Comparison of ENCODE assay signal across 8 mouse cellular contexts in the genomic region with DNA sequence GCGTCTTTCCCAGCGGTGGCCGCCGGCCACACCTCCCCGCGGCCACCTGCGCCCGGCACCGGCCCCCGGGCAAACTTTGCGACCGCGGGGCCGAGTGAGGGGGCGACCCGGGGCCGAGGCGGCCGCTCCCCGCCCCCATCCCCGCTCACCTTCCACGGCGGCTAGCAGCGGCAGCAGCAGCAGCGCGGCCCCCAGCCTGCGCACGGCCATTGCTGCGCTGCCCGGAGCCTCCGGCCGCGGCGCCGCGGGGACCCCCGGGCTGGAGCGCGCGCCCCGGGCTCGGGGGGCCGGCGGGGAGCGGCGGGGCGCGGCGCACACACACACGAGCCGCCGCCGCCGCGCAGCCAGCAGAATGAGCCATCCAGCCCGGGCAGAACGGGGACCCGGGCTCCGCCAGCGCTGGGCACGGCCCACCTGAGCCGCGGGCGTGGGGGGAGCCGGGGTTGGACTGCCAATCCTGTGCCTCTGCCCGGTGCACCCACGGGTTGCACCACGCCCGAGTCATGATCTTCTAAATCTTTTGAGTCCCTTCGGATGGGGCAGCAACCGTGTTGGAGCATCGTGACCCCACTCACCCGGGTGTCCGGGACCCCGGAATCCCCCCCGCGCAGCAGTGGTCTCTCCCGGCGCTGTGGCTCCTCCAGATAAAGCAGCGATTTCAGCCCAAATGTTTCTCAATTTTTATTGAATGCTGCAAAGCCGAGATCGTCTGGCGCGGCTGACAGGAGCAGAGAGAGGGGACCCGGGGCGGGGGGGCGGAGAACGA. TPM values are rescaled to one million over a fixed set of nuclear protein-coding genes. Genes with fewer than 3 reads are reported as not detected.
A peak's percentile ranks its signal among the peaks of the same experiment; 100 is the strongest.
DNase-seq lines count a peak whose midpoint lies in the region; ATAC-seq and TF ChIP-seq lines count a peak whose summit lies in the region.

A gene (minus strand): TSS at position 368 of the 766 bp plus-strand sequence.

- no peaks in the 10 kb centered on the region for H3K9me3 ChIP-seq in liver, postnatal 0 days (ENCODE audit: low read length)

- peak within 1 kb of the TSS; percentile 52 for H3K4me3 ChIP-seq in liver, postnatal 0 days (ENCODE audit: low read depth, low read length)
- peak within 1 kb of the TSS; percentile 53 for H3K4me3 ChIP-seq in olfactory bulb, adult 2 months (ENCODE audit: insufficient read depth, low read depth, low read length)
- peak within 1 kb of the TSS; percentile 63 for H3K4me3 ChIP-seq in thymus, adult 2 months (ENCODE audit: control insufficient read depth, insufficient read depth, low read length)

- no peaks in the 10 kb centered on the region for H3K36me3 ChIP-seq in liver, postnatal 0 days (replicated peaks; ENCODE audit: insufficient read depth, low read length)
- no peaks in the 10 kb centered on the region for H3K36me3 ChIP-seq in thymus, adult 2 months (ENCODE audit: control insufficient read depth, insufficient read depth, low read length)

- no peak for TF ChIP-seq EP300 in liver, postnatal 0 days (IDR thresholded peaks at IDR 0.05; ENCODE audit: low read depth)

- WGBS in liver, postnatal 0 days (ENCODE audit: insufficient replicate concordance), result under 1% methylated on average over 53 of the region's 88 CpGs
- WGBS in olfactory bulb, adult 2 months, result 3% methylated on average over 87 of the region's 88 CpGs
- WGBS in thymus, adult 2 months, result 1% methylated on average over 87 of the region's 88 CpGs

- TF ChIP-seq POLR2A in olfactory bulb, adult 2 months (IDR thresholded peaks at IDR 0.05; ENCODE audit: insufficient read depth, low read depth, low read length), result no peak
- no peak for TF ChIP-seq POLR2A in thymus, adult 2 months (IDR thresholded peaks at IDR 0.05; ENCODE audit: control insufficient read depth, extremely low read depth, insufficient read depth, low read length, poor library complexity)

- ATAC-seq in frontal cortex, adult (ENCODE audit: low TSS enrichment), result peak; percentile 67
- ATAC-seq in liver, postnatal 0 days, result peak; percentile 81

- no peak within 1 kb of the TSS for H3K27ac ChIP-seq in liver, postnatal 0 days (ENCODE audit: low read depth)
- peak within 1 kb of the TSS; percentile 70; the same call in 1 of the 2 replicates for H3K27ac ChIP-seq in olfactory bulb, adult 2 months (ENCODE audit: insufficient read depth, low read depth, low read length)
- H3K27ac ChIP-seq in thymus, adult 2 months (ENCODE audit: control insufficient read depth, insufficient read depth, low read length), result no peak within 1 kb of the TSS

- H3K27me3 ChIP-seq in liver, postnatal 0 days (ENCODE audit: insufficient read depth, low read length), result peaks cover 66% of the 10 kb centered on the region
- H3K27me3 ChIP-seq in thymus, adult 2 months (ENCODE audit: control insufficient read depth, insufficient read depth, low read length), result no peaks in the 10 kb centered on the region

- DNase-seq in ES-CJ7 (ENCODE audit: low read depth, low spot score), result peak; percentile 48
- peak; percentile 87 for DNase-seq in cerebellum, adult 8-10 months
- peak; percentile 64 for DNase-seq in heart, postnatal 4 days
- peak; percentile 74 to 84 for DNase-seq in layer of hippocampus, adult 18-20 months (ENCODE audit: low spot score in 2 of 2)
- peak; percentile 66 for DNase-seq in liver, postnatal 0 days
- peak; percentile 74 for DNase-seq in thymus, adult 2 months

- H3K9ac ChIP-seq in liver, postnatal 0 days (replicated peaks), result peak within 1 kb of the TSS; percentile 50

- peak within 1 kb of the TSS; percentile 87 for H3K4me2 ChIP-seq in liver, postnatal 0 days (ENCODE audit: low read depth, low read length)

- no peak for TF ChIP-seq CTCF in liver, postnatal 0 days (IDR thresholded peaks at IDR 0.05; ENCODE audit: low read depth)
- 0 out of 2 replicates have a peak, but pooled peaks have one; percentile 9 for TF ChIP-seq CTCF in olfactory bulb, adult 2 months (IDR thresholded peaks at IDR 0.05; ENCODE audit: insufficient read depth, low read depth, low read length)
- TF ChIP-seq CTCF in thymus, adult 2 months (IDR thresholded peaks at IDR 0.05; ENCODE audit: borderline replicate concordance, control insufficient read depth, extremely low read depth, insufficient read depth, low read length, poor library complexity), result no peak

- peaks cover 9% of the 10 kb centered on the region for H3K4me1 ChIP-seq in liver, postnatal 0 days (ENCODE audit: insufficient read depth)
- H3K4me1 ChIP-seq in olfactory bulb, adult 2 months (ENCODE audit: control insufficient read depth, insufficient read depth, low read length), result peaks cover 26% of the 10 kb centered on the region
- H3K4me1 ChIP-seq in thymus, adult 2 months (replicated peaks; ENCODE audit: control insufficient read depth, insufficient read depth, low read length), result peaks cover 47% of the 10 kb centered on the region

RNA-seq across cellular contexts. Expression of the gene that starts here (rescaled TPM):
- 1 to 10 TPM; 1.9 to 2.3 TPM for total RNA-seq in heart, postnatal 4 days (2021)
- 10 to 100 TPM; 21.2 to 21.3 TPM for total RNA-seq in layer of hippocampus, adult 18-20 months (2021)
- polyA plus RNA-seq in liver, postnatal 0 days (2015; fragmentation: Nextera tagmentation; extraction: Ambion mirVana), result 0.08 and 0.12 TPM in 2 replicates
- polyA plus RNA-seq in olfactory bulb, adult 2 months (2012; ENCODE audit: insufficient read depth, insufficient read length, low replicate concordance, missing spikeins), result not detected in 2 replicates
- polyA plus RNA-seq in thymus, adult 2 months (2012; rRNA removed), result 15.4 and 24.1 TPM in 2 replicates

Comparison
In these comparisons a context has a peak if more than half of its experiments do, and no peak if none do; other contexts are left out.
1. RNA of the gene that starts here (total RNA-seq): 21.2 to 21.3 TPM in layer of hippocampus, adult 18-20 months; 1.9 to 2.3 TPM in heart, postnatal 4 days; every median in the first group is over 4 times any median in the second.
2. RNA of the gene that starts here (polyA plus RNA-seq): 15.4 to 24.1 TPM in thymus, adult 2 months; 0.08 to 0.12 TPM in liver, postnatal 0 days and not detected in olfactory bulb, adult 2 months; every median in the first group is over 10 times any median in the second.
3. Peak in DNase-seq, ATAC-seq, H3K4me3 ChIP-seq, H3K9ac ChIP-seq and H3K4me2 ChIP-seq in liver, postnatal 0 days; RNA of the gene not detected or under 1 TPM.
4. Peak in every context shown above with its lines, with median percentiles within 50 percentile points of each other: DNase-seq and H3K4me3 ChIP-seq.